Mouse (Mus musculus) right cerebral cortex, postnatal 36 days (tissue): ENCODE results near the gene Bves.
A peak's percentile ranks its signal among the peaks of the same experiment; 100 is the strongest.
"Not testable (repeated sequence)": the region's sequence is repeated elsewhere in the genome, so short reads cannot be mapped to it uniquely, and the experiment has no call there.

Experiments
- DNase-seq, 2 experiments: peaks; one replicate each; pipeline ENCODE4 v3.0.0; 2022; ENCODE audit warnings: low spot score in 2 of 2, mixed read lengths in 1 of 2

Gene Bves

DNA sequence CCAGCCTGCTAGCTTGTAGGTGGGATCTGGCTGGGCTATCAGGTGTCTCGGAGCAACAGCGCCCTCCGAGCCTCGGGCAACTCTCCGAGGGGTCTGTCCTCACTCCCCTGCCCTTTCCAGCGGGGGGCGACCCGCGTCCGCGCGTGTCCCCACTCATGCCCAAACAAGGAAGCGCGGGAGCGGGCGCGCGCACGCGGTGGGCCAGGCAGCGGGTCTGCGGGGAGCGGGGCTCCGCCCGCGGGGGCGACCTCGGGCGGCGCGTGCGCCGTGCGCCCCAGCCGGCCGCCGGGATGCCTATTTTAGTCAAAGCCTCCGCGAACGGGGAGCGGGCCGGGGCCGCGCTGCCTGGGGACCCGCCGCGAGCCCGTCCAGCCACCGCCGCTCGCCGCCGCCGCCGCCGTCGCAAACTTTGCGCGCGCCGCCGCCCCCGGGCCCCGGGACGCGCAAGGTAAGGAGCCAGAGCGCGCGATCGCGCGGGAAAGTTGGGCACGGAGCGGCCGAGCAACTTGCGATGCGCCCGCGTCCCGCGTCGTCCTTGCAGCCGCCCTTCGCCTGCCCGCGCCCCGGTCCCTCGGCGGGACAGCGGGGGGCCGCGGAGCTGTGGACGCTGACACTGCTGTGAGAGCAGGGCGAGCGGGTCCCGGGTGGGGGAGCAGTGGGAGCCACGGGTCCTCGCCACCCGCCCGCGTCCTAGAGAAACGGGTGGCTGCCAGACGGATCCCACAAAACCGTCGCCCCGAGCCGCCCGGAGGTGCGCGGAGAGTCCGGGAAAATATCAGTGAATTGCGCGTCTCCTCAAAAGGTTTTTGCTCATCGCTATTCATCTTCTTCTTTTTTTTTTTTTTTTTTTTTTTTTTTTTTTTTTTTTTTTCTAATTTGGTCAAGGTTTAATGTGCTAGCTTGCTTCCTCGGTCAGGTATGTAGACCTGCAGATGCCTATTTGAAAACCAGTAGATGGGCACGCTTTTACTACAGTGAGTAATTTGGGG, at the start of gene Bves:
Bves (plus strand) TSS at position 339 of the 989 bp plus-strand sequence.
- peak; percentile 6 for DNase-seq

- DNase-seq = no peak
These were observed 47.2 kb upstream of the Bves start for GRCm38 (mm10) chr10:45288351-45288750.

DNA sequence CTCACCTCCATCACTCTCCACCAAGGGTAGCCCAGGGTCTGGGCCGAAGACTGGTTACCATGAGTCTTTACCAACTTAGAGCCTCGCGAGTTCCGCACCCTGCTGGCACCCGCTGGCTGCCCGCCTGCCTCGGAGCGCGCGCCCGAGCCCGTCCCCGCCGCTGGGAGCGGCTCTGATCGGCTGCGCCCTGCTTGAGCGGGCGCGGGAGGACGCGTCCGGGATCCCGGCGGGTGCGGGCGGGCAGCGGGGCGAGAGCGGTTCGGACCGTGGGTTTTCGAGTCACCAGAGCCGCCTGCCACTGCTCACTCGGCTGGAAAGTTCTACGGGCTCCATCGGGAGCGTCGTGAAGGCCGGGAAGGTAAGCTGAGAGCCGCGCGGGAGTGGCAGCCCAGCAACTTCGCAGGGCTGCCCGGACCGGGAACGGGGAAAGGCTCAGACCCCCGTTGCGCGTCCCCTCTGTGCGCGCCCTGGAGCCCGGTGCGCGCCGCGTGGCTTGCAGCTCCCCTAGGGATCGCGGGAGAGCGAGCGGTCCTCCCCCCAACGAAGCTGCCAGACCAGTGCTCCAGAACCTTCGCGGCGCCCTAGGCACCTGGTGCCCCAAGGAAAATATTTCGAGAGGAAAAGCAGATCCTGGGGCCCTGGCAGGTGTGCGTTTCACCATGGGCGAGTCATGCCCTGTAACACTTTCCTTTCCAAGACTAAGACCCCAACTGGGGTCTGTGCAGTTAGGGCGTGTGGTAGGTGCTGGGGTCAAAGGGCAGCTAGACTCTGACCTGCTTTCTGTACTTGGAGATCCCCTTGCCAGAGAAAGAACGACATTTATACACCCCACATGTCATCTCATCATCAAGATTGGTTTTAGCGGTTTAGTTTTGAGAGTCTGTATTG, 46.1 kb upstream of the Bves start:
- no peak for DNase-seq

DNA sequence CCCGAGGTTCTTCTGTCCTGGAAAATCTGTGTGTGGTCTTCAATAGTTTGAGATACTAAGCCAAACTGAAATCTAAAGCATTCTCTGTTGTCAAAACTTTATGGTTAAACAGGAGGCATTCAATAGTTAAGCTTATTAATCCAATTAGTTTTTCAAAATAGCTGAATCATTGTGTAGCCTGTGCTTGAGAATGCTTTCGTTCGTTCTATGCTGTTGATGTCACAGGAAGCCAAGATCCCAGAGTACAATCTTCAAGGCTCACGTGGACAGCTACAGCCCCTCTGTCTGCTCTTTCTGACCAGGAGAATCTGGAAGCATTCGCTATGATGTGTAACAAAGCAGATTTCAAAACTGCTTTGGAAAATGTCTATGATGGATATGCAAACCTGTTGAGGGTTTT, 45.0 kb upstream of the Bves start:
- no peak for DNase-seq

DNA sequence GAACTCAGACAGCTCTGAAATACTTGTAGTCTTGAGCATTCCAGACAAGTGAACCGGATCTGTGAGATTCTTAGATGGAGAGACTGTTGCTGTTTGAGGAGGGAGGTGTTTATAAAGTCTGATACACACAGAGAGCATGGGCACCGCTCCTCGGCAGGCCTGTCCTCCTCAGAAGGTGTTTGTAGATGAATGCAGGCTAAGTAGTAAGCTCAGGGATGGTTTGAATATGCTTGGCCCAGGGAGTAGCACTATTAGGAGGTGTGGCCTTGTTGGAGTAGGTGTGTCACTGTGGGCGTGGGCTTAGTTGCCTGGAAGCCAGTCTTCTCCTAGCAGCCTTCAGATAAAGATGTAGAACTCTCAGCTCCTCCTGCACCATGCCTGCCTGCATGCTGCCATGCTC, 43.4 kb upstream of the Bves start:
- not testable (repeated sequence) for DNase-seq

DNA sequence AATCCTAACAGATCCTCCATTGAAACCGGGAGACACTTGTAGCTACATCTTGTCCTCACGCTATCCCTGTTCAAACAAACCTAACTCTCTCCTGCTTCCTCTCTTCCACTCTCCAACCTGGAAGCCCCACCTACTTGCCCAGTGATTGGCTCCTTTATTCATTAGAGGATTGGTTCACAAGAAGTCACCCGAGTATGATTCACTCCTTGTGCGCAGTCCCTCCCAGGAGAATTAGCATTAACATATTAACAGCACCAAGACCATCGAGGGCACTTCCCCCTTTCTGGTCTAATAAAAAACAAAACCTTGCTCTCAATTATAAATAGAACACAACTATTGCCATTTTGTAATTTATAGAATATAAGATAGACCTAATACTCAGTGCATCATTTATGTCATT, 40.5 kb upstream of the Bves start:
- DNase-seq = no peak

DNA sequence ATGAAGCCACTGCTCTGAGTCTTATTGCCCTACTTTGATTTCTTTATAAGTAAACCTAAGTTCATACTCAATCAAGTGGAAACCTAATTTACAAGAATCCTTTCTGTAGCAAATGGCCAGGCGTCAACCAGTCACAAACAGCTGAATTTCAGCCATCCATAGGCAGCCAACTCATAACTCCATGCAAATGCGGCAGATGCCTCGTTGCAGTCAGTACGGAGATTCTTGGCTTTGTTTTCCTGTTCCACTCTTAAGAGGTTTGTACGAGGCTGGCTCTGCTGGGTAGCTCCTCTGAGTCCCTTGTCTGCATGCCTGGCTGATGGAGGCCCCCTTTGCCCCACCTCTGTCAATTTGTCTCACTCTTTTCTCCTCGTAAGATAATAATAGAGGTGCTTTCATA, 37.1 kb upstream of the Bves start:
- no peak for DNase-seq

DNA sequence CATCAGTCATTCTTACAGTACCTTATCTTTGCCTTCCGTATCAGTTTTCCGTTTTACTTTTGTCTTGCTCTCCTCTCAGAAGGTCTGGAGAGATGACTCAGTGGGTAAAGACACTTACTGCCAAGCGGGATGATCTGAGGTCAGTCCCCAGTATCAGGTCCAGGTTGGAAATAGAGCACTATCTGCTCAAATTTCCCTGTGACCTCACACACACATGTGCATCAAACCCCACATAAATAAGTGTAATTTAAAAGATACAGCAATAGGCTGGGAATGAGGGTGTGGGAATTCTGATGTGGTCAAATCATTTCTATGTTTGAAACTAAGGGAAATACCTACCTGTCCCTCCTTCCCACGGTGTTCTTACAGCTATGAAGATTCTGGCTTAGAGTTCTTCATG, 36.1 kb upstream of the Bves start:
- DNase-seq = no peak

GRCm38 (mm10) chr10:45303315-45304036, 32.1 kb upstream of the Bves start:
- no peak for DNase-seq

GRCm38 (mm10) chr10:45305173-45305572, 30.4 kb upstream of the Bves start:
- DNase-seq = no peak

DNA sequence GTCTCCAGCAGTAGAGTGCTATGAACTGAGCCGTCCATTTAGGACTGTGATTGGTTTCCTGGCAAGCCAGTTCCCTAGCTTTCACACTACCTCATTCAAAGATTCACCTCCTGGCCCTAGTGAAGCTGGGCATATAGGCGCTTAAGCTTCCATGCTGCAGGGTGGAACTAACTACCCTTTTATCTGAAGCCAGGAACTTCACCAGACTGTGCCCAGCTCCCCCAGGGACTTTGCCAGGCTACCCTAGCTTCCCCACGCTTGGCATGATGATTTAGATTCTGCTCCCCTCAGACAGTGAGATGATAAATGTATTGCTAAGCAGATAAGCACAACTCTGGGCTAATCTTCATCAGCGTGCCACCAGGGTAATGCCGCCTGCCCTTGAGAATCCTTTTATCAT, 24.4 kb upstream of the Bves start:
- DNase-seq = no peak

DNA sequence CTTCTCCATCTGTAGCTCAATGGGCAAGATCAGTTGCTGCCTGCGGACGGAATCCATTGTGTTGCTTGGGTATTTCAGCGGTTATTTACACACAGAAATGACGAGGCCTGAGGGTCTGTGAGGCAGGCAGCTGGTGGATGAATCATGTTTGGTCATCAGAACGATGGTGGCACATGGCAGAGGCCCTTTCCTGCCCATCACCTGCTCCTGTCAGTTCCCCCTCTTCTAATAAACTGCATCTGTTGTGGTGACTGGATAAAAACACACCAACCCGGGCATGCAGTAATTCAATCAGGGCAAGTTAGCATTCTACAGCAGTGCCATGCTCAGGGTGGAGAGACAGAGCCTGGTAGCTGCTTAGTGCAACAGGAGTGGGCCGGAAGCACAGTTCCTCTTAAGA, 23.9 kb upstream of the Bves start:
- no peak for DNase-seq

- no peak for DNase-seq
These were observed 20.7 kb upstream of the Bves start for GRCm38 (mm10) chr10:45314865-45315264.

- DNase-seq = no peak
These were observed 16.6 kb upstream of the Bves start for GRCm38 (mm10) chr10:45318922-45319321.

GRCm38 (mm10) chr10:45320296-45320695, 15.3 kb upstream of the Bves start:
- no peak for DNase-seq

- no peak for DNase-seq
These were observed 11.4 kb upstream of the Bves start for GRCm38 (mm10) chr10:45324159-45324558.

DNA sequence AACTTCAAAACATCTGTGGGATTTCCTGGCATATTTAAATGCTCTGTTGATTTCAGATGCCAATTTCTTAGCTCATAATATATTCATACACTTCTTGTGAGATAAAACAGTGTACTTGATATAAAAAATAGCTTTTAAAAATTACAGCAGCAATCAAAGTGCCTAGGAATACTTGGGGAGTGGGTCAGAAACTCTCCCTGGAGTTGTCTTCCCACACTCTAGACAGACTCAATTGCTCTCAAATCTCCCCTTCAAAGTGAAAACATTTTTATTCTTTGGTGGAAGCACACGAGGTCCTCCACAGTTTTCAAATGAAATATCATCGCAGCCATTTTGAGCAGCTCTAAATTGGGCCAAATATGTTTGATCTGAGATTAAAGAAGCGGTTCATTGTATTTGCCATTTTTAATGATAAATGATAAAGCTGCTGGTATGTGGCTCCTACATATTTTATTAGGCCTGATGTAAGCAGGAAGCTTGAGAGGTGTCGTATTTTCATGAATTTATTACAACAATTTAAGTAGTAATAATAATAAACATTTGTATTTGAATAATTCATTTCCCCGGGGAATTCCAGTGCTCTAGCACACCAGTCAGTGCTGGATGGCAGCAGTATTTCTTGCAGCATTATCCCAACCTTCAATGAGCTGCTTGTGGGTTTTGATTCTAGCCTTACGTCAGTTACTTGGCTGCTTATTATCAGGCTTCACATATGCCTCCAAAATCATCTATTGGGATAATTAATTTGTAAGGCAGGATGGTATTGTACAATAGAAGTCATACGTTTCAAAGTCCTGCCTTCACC, 7.2 kb upstream of the Bves start:
- DNase-seq = no peak

DNA sequence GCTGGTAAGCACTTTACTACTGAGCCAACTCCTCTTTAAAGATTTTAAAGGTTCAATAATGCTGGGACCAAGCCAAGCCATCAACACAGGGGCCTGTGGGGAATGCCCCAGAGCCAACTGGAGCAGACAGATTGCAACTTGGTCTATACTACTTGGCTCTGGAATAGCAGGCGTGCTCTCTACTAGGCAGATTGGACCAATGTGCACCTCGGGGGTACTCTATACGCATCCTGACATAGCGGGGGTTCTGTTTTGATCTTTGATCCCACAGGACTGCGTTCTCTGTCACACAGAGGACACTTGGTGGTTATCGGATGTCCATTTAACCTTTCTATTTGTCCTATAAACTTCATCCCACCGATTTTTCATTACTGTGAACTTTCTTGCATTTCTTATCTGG, 647 bp upstream of the Bves start:
- no peak for DNase-seq

DNA sequence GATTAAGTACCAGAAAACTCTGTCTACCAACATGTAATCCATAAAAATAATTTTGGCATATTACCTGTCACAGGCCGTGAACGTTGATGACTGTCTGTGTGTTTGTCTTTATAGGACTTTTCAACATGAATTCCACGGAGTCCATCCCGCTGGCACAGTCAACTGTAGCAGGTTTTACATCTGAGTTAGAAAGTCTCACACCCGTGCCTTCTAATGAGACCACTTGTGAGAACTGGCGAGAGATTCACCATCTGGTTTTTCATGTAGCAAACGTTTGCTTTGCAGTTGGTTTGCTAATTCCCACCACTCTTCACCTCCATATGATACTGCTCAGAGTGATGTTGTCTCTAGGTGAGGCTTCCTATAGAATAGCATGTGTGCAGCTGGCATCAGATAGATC, 3.5 kb downstream of the Bves start:
- no peak for DNase-seq

DNA sequence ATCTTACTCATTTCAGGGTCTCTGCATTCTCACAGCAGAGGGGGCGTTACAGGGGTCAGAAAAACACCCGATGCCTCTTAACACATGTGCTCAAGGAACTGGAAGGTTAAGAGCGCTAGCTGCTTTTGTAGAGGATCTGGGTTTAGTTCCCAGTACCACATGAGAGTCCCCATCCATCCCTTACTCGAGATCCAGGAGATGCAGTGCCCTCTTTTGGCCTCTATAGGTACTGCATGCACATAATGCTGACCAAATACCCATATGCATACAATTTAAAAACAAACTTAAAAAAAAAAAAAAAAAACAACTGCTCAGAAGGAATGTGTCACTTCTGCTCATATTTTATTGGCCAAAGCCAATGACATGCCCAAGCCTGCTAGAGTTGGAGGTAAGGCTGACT, 8.8 kb downstream of the Bves start:
- no peak for DNase-seq

DNA sequence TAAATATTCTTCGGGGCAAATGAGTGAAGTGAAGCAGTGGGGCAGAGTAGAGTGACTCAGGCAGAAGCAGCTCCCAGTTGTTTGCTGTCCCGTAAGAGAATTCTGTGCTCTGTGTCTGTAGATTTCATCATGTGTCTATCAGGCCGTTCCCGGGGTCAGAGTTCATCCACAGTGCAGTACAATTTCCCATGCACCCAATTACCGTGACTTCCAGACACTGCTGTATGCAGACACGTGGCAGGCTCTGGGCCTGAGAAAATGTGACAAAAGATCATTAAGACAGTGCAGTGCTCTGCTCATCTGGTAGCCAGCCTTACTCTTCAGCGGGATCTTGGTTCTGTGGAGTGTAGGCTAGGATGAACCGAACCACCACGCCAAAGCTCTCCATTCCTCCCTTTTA, 9.6 kb downstream of the Bves start:
- DNase-seq = no peak
